Mouse (Mus musculus) erythroblast, embryonic 14.5 days (primary cell): ENCODE data around the gene Kcnt1. TPM values are rescaled to one million over a fixed set of nuclear protein-coding genes. Genes with fewer than 3 reads are reported as not detected.

Experiments
- H3K27me3 ChIP-seq: 2 replicates; pipeline ENCODE4 v1.6.1; 2012; ENCODE audit warnings: inconsistent platforms; ENCODE audit not compliant: control insufficient read depth
- H3K36me3 ChIP-seq: 2 replicates; pipeline ENCODE4 v1.6.1; 2012; ENCODE audit warnings: mild to moderate bottlenecking, inconsistent platforms; ENCODE audit not compliant: control insufficient read depth
- H3K4me1 ChIP-seq: 2 replicates; pipeline ENCODE4 v1.6.1; 2012; ENCODE audit warnings: inconsistent platforms; ENCODE audit not compliant: control insufficient read depth
- H3K4me3 ChIP-seq: replicated peaks from 2 replicates; pipeline ENCODE3; 2012; ENCODE audit warnings: moderate library complexity, mild to moderate bottlenecking, inconsistent platforms
- H3K9me3 ChIP-seq: 2 replicates; pipeline ENCODE4 v1.6.1; 2012; ENCODE audit warnings: low read length, inconsistent platforms, mixed read lengths; ENCODE audit not compliant: control insufficient read depth
- GATA1 ChIP-seq: IDR thresholded peaks from 2 replicates; pipeline ENCODE4 v1.6.1; 2012; ENCODE audit warnings: low read length, inconsistent platforms, mixed read lengths
- TAL1 ChIP-seq: IDR thresholded peaks from 3 replicates; pipeline ENCODE4 v1.6.1; 2012; ENCODE audit warnings: low read length, inconsistent platforms, mixed read lengths
- polyA plus RNA-seq: library from polyadenylated mRNA; stranded (reverse); fragments of >175 nt; gene quantifications from 2 replicates; pipeline ENCODE4 v1.2.3, GENCODE M21; 2012

Kcnt1 gene
- polyA plus RNA-seq, 1 experiment = not detected

DNA sequence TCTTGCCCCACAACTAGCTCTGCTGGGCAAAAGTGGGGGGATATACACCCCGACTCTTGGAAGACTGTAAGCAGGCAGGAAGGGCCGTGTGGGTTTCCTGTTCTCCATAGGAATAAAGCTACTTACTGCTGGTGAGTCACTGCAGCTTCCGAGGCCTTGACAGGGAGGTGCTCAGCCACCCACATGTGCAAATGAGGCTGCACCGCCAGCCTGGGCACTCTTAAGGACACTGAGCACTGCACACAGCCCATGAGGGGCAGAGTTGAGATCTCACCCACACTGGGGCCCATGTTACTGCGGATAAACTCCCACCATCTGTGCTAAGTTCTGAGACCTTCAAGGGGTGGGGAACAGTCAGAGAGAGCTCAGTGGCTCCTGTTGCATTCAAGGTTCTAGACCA is 3.1 kb downstream of the Kcnt1 start:
- H3K36me3 ChIP-seq = no peaks in the 10 kb centered on the region
- no peak for TF ChIP-seq TAL1
- TF ChIP-seq GATA1 = no peak
- no peaks in the 10 kb centered on the region for H3K9me3 ChIP-seq
- peaks cover 48% of the 10 kb centered on the region for H3K27me3 ChIP-seq
- H3K4me3 ChIP-seq = no peak overlapping the region
- no peaks in the 10 kb centered on the region for H3K4me1 ChIP-seq

DNA sequence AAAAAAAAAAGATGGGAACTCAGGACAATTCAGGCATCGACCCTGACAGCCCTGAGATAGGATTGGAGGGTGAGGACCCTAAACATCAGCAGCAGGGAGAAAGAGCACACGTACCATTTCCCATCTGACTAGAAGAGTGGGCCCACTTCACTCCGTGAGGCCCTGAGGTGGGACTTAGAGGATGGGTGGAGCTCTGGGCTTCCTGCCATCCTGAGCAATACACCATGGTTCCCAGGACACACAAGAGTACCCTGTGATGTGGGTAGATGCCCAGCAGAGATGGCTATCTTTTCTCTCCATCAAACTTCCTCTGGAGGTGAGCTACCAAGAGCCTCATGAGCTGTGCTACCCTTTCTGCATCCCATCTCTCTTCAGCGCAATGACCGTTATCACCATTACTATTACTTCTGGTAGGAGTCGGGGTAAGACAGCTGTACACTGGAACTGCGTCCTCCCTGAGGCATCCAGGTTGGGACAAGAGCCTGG is 13.8 kb downstream of the Kcnt1 start:
- Histone ChIP-seq H3K4me1 (no peaks in the 10 kb centered on the region), H3K4me3 (no peak overlapping the region), H3K36me3 (no peaks in the 10 kb centered on the region), H3K27me3 (peaks cover 32% of the 10 kb centered on the region), H3K9me3 (no peaks in the 10 kb centered on the region)
- peak; percentile 25; the same call in 1 of the 3 replicates for TF ChIP-seq TAL1
- TF ChIP-seq GATA1 = no peak

DNA sequence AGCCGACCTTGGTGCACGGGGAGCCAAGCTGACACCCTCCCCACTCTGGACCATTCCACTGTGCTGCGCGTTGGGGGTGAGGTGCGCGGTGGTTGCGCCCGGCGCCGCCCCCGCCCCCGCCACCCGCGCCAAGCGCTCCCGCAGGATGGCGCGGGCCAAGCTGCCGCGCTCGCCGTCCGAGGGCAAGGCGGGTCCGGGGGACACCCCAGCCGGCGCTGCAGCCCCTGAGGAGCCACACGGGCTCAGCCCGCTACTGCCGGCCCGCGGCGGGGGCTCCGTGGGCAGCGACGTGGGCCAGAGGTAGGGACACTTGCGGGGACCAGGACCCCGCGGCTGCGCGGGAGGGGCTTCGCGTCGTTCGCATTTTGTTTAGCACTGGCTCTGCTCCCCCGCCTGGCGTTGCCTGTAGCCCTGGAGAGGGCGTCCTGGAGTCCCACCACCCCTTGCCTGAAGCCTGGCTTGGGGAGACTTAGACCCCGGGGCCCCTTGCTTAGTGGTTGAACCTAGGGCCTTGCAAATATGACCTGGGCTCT is 14.3 kb downstream of the Kcnt1 start:
- Histone ChIP-seq H3K9me3 (no peaks in the 10 kb centered on the region), H3K4me3 (no peak overlapping the region), H3K36me3 (no peaks in the 10 kb centered on the region), H3K4me1 (no peaks in the 10 kb centered on the region), H3K27me3 (peaks cover 32% of the 10 kb centered on the region)
- TF ChIP-seq GATA1 (no peak), TAL1 (no peak)

DNA sequence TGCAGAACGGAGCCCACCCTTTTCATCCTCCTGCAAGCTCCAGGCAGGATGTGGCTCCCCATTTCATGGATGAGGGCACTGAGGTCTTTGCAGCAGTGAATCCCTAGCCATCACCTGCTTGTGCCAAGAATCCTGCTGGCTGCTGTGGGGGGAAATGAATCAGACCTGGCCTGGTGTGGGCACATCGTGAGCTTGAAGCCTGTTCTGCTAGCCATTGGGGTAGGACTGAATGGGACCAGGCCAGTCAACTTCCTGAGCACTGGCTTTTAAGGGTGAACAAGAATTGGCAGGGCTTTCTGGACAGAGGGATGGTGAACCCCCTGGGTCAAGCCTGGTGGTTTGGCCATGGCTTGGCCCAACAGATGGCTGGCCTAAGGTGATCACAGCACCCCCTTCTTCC is 15.0 kb downstream of the Kcnt1 start:
- Histone ChIP-seq H3K4me1 (no peaks in the 10 kb centered on the region), H3K27me3 (peaks cover 32% of the 10 kb centered on the region), H3K9me3 (no peaks in the 10 kb centered on the region), H3K4me3 (no peak overlapping the region), H3K36me3 (no peaks in the 10 kb centered on the region)
- no peak for TF ChIP-seq GATA1
- no peak for TF ChIP-seq TAL1

DNA sequence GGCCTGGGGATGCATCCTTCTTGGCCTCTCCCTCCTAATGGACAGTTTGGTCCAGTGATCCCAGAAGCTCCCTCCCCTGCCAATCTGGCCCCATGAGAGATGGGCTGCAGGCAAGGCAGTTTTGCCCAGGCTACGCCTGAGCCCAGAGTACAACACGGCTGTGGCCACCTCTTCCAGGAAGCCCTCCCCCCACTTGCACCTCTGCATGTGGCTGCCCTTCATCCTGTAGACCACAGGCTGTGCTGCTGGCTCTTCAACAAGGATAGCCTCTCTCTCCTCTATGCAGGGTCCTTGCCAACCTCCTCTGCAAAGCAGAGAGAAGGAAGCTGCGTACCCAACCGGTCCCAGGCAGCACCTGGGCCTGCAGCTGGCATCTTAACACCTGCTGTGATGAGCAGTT is 15.5 kb downstream of the Kcnt1 start:
- Histone ChIP-seq H3K4me3 (no peak overlapping the region), H3K27me3 (peaks cover 32% of the 10 kb centered on the region), H3K4me1 (no peaks in the 10 kb centered on the region), H3K36me3 (no peaks in the 10 kb centered on the region), H3K9me3 (no peaks in the 10 kb centered on the region)
- TF ChIP-seq GATA1 = no peak
- TF ChIP-seq TAL1 = no peak

DNA sequence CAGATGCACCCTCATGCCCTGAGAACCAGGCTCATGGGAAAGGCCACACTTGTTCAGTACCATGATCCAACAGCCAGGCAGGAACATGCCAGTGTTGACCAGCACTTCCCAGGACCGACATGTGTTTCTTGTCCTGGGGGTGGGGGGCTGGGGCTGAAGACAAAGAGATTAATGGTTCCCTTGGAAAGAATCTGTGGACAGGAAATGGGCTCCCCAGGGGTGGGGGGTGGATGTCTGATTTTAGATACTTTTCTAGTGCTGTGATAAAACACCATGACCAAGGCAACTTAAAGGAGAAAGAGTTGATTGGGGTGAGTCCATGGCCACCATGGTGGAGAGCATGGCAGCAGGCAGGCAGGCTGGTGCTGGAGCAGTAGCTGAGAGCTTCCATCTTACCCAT is 18.7 kb downstream of the Kcnt1 start:
- peaks cover 10% of the 10 kb centered on the region for H3K4me1 ChIP-seq
- H3K4me3 ChIP-seq = no peak overlapping the region
- H3K36me3 ChIP-seq = no peaks in the 10 kb centered on the region
- H3K9me3 ChIP-seq = no peaks in the 10 kb centered on the region
- H3K27me3 ChIP-seq = peaks cover 27% of the 10 kb centered on the region
- TF ChIP-seq TAL1 = no peak
- no peak for TF ChIP-seq GATA1

DNA sequence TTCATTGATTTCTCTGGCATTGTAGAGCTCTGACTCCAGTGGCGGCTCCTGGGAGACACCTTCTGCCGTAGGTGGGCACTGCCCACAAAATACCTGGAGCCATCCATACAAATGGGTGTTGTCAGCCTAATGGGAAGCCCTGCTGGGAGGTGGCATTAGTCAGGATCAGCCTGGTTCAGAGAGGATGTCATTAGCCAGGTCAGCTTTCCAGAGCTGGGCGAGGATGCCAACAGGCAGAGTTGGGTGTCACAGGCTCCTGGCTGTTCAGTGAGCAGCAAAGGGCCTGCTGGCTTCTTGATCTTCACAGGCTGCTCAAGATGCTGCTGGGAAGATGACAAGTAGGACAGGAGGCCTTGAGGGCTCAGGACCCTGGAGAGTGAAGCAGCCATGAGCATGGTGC is 21.2 kb downstream of the Kcnt1 start:
- TF ChIP-seq TAL1 = no peak
- TF ChIP-seq GATA1 = no peak
- peaks cover 20% of the 10 kb centered on the region for H3K4me1 ChIP-seq
- H3K36me3 ChIP-seq = no peaks in the 10 kb centered on the region
- no peaks in the 10 kb centered on the region for H3K9me3 ChIP-seq
- no peak overlapping the region for H3K4me3 ChIP-seq
- H3K27me3 ChIP-seq = peaks cover 6% of the 10 kb centered on the region; the same call in 1 of the 2 replicates

DNA sequence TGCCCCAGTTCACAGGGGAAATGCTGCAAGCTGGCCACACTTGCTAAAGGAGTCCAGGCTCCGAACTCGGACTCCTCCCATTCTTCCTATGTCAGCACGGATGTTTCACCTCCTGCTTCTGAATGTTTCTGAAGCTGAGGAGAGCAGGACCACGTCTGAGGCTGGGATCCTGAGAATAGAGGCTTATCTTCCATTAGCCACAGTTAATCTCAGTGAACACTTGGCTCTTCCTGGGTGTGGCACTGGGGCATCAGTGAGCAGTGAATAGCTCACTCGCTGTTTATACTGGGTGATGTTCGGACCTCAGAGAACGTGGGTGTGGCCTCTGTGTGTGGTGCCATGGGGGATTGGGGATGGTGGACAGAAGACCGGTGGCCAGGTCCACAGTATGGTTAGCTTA is 23.7 kb downstream of the Kcnt1 start:
- TF ChIP-seq TAL1 = no peak
- no peak for TF ChIP-seq GATA1
- Histone ChIP-seq H3K27me3 (peaks cover 6% of the 10 kb centered on the region; the same call in 1 of the 2 replicates), H3K4me1 (peaks cover 20% of the 10 kb centered on the region), H3K9me3 (no peaks in the 10 kb centered on the region), H3K36me3 (no peaks in the 10 kb centered on the region), H3K4me3 (no peak overlapping the region)

DNA sequence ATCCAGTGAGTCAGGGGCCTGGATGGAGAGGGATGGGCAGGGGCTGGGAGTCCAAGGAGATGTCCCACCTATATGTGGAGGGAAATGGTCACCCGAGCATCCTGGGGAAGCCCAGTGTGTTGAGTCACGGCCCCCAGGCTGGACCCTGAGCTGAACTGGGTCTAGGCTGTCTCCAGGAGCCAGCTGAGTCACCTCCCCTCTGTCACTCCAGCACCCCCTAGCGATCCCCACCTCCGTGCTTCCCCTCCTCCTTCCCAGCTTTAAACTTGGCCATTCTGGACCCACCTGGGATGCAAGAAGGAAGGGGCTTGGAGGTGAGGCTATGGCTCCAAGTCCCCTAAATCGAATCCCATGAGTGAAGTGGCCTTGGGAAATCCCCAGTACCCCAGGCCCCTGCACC is 24.6 kb downstream of the Kcnt1 start:
- Histone ChIP-seq H3K4me1 (peaks cover 20% of the 10 kb centered on the region), H3K27me3 (peaks cover 6% of the 10 kb centered on the region; the same call in 1 of the 2 replicates), H3K4me3 (no peak overlapping the region), H3K9me3 (no peaks in the 10 kb centered on the region), H3K36me3 (no peaks in the 10 kb centered on the region)
- no peak for TF ChIP-seq TAL1
- no peak for TF ChIP-seq GATA1

DNA sequence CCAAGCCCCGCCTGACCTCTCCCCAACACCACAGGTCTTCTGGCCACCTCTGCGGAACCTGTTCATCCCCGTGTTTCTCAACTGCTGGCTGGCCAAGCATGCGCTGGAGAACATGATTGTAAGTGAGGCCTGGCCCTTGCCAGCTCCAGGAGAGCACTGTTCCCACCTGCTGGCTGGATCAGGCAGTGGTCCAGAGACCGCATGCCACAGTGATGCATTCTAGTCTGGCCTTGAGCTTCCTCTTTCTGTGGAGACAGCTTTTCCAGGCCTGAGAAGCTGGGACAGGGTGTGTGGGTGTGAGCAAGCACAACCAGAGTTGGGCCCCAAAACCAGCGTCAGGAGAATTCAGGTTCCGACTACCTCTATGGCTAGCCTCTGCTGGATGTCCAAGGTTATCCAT is 28.9 kb downstream of the Kcnt1 start:
- TF ChIP-seq TAL1 (no peak), GATA1 (no peak)
- Histone ChIP-seq H3K4me1 (peaks cover 8% of the 10 kb centered on the region), H3K9me3 (no peaks in the 10 kb centered on the region), H3K4me3 (no peak overlapping the region), H3K36me3 (no peaks in the 10 kb centered on the region), H3K27me3 (no peaks in the 10 kb centered on the region; the same call in 1 of the 2 replicates)
